Mouse (Mus musculus) heart, embryonic 12.5 days (tissue): Measurements from ENCODE around the gene Rnf20. TPM values are rescaled to one million over a fixed set of nuclear protein-coding genes. Genes with fewer than 3 reads are reported as not detected.

ENCODE experiments used
- ATAC-seq: fragments of 200-750 bp; cut with Nextera tagmentation; 2 replicates; pipeline ENCODE4 v1.8.0; 2017; ENCODE audit warnings: moderate TSS enrichment, moderate library complexity; ENCODE audit not compliant: insufficient number of reproducible peaks, low FRiP score
- H3K27ac ChIP-seq: fragments of 300-500 bp; sonication (generic); 2 replicates; pipeline ENCODE4 v1.5.1; 2016; ENCODE audit warnings: mild to moderate bottlenecking, moderate library complexity; ENCODE audit not compliant: poor library complexity, severe bottlenecking
- H3K27me3 ChIP-seq: fragments of 300-500 bp; sonication (generic); replicated peaks from 2 replicates; pipeline ENCODE4 v1.6.1; 2016; ENCODE audit warnings: mild to moderate bottlenecking, moderate library complexity
- H3K36me3 ChIP-seq: fragments of 300-500 bp; sonication (generic); 2 replicates; pipeline ENCODE4 v1.6.1; 2016; ENCODE audit warnings: mild to moderate bottlenecking, moderate library complexity
- H3K4me1 ChIP-seq: fragments of 300-500 bp; sonication (generic); replicated peaks from 2 replicates; pipeline ENCODE4 v1.6.1; 2016; ENCODE audit warnings: mild to moderate bottlenecking
- H3K4me2 ChIP-seq: fragments of 300-500 bp; sonication (generic); 2 replicates; pipeline ENCODE4 v1.6.1; 2016; ENCODE audit warnings: mild to moderate bottlenecking, moderate library complexity
- H3K4me3 ChIP-seq: fragments of 300-500 bp; sonication (generic); 2 replicates; pipeline ENCODE4 v1.5.1; 2016; ENCODE audit warnings: mild to moderate bottlenecking
- H3K9ac ChIP-seq: fragments of 300-500 bp; sonication (generic); 2 replicates; pipeline ENCODE4 v1.6.1; 2016; ENCODE audit warnings: mild to moderate bottlenecking, moderate library complexity
- H3K9me3 ChIP-seq: fragments of 300-500 bp; sonication (generic); replicated peaks from 2 replicates; pipeline ENCODE4 v1.6.1; 2016; ENCODE audit warnings: mild to moderate bottlenecking, moderate library complexity
- WGBS: fragments of 180-500 bp; shearing (Covaris S2); methylation state at CpG from one replicate; pipeline ENCODE4 v1.1.7; 2016; 5-methylcytosine and 5-hydroxymethylcytosine counted together
- polyA plus RNA-seq: library from polyadenylated mRNA; unstranded; fragments of >200 nt; fragmentation: Nextera tagmentation; extraction: Ambion mirVana; gene quantifications from 2 replicates; pipeline ENCODE4 v1.2.1, GENCODE M21; 2016

Rnf20 gene
- polyA plus RNA-seq, 1 experiment from 2014 or later: 30.2 TPM

GRCm38 (mm10) chr4:49661664-49662063, 29.9 kb downstream of the Rnf20 start:
- Histone ChIP-seq H3K27ac (no peak overlapping the region), H3K27me3 (no peaks in the 10 kb centered on the region), H3K36me3 (peaks cover 38% of the 10 kb centered on the region), H3K9me3 (no peaks in the 10 kb centered on the region), H3K4me2 (no peak overlapping the region), H3K9ac (no peak overlapping the region), H3K4me3 (no peak overlapping the region), H3K4me1 (no peaks in the 10 kb centered on the region)
- ATAC-seq: no peak
- WGBS: 88% methylated on average over 9 of the region's 9 CpGs

GRCm38 (mm10) chr4:49662231-49662630, 30.4 kb downstream of the Rnf20 start:
- ATAC-seq: no peak
- no peaks in the 10 kb centered on the region for H3K9me3 ChIP-seq
- no peak overlapping the region for H3K4me2 ChIP-seq
- no peaks in the 10 kb centered on the region for H3K27me3 ChIP-seq
- H3K9ac ChIP-seq: no peak overlapping the region
- WGBS: 83% methylated on average over 4 of the region's 4 CpGs
- no peaks in the 10 kb centered on the region for H3K4me1 ChIP-seq
- no peak overlapping the region for H3K27ac ChIP-seq
- no peak overlapping the region for H3K4me3 ChIP-seq
- peaks cover 36% of the 10 kb centered on the region for H3K36me3 ChIP-seq

GRCm38 (mm10) chr4:49664850-49665249, 33.0 kb downstream of the Rnf20 start:
- no peak for ATAC-seq
- Histone ChIP-seq H3K4me3 (no peak overlapping the region), H3K9ac (no peak overlapping the region), H3K9me3 (no peaks in the 10 kb centered on the region), H3K36me3 (peaks cover 21% of the 10 kb centered on the region), H3K4me2 (no peak overlapping the region), H3K4me1 (peaks cover 5% of the 10 kb centered on the region; the same call in 1 of the 2 replicates), H3K27ac (no peak overlapping the region), H3K27me3 (no peaks in the 10 kb centered on the region)
- 61% methylated on average over 5 of the region's 5 CpGs for WGBS

GRCm38 (mm10) chr4:49676071-49676470, 44.3 kb downstream of the Rnf20 start:
- H3K27me3 ChIP-seq: no peaks in the 10 kb centered on the region
- no peak overlapping the region for H3K4me2 ChIP-seq
- ATAC-seq: no peak
- no peak overlapping the region for H3K9ac ChIP-seq
- H3K4me1 ChIP-seq: no peaks in the 10 kb centered on the region
- no peaks in the 10 kb centered on the region for H3K36me3 ChIP-seq
- 65% methylated on average over 6 of the region's 6 CpGs for WGBS
- no peaks in the 10 kb centered on the region for H3K9me3 ChIP-seq
- H3K4me3 ChIP-seq: no peak overlapping the region
- no peak overlapping the region for H3K27ac ChIP-seq

DNA sequence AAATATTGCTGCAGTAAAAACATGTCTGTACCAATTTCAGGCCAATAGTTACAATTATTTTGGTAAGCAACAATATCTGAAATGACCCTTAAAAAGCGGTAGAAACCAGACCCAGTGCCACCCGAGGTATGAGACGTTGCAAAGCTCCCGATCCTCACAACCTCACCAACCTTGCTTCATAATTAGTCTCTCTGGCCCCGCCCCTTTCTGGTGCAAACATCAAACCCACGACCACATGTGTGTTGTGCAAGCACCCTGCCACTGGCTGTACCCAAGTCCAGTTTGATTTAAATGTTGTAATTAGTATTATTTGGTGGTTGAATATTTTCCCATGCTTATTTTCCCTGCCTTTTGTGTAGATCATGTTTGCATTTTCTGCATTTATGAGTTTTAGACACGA, 45.0 kb downstream of the Rnf20 start:
- WGBS: 80% methylated on average over 7 of the region's 7 CpGs
- H3K4me2 ChIP-seq: no peak overlapping the region
- no peak overlapping the region for H3K4me3 ChIP-seq
- H3K9ac ChIP-seq: no peak overlapping the region
- H3K36me3 ChIP-seq: no peaks in the 10 kb centered on the region
- H3K27me3 ChIP-seq: no peaks in the 10 kb centered on the region
- no peak for ATAC-seq
- H3K9me3 ChIP-seq: no peaks in the 10 kb centered on the region; the same call in 1 of the 2 replicates
- H3K4me1 ChIP-seq: no peaks in the 10 kb centered on the region
- no peak overlapping the region for H3K27ac ChIP-seq

GRCm38 (mm10) chr4:49680171-49680875, 48.5 kb downstream of the Rnf20 start:
- H3K27ac ChIP-seq: no peak overlapping the region
- no peak overlapping the region for H3K4me3 ChIP-seq
- H3K4me1 ChIP-seq: no peaks in the 10 kb centered on the region
- H3K27me3 ChIP-seq: no peaks in the 10 kb centered on the region
- H3K36me3 ChIP-seq: no peaks in the 10 kb centered on the region
- WGBS: 82% methylated on average over 11 of the region's 11 CpGs
- no peaks in the 10 kb centered on the region; the same call in 1 of the 2 replicates for H3K9me3 ChIP-seq
- ATAC-seq: no peak
- no peak overlapping the region for H3K9ac ChIP-seq
- no peak overlapping the region for H3K4me2 ChIP-seq

DNA sequence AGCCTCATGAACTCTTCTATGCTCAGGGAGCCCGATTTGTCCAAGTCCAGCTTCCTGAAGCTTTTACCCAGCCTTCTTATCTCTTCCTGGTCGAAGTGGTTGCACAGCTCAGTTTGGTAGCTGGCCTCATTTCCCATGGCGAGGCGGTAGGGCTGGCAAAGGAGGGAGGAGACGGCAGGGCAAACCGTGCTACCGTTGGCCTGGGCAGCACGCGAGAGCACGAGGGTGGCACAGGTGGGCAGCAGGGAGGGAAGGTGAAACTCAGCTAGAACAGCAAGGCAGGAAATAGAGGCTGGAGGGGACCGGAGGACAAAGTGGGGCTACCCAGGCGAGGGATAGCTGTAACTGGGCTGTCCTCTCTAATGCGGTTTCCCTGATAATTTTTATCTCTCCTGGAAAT, 50.0 kb downstream of the Rnf20 start, which contains the start of gene Ppp3r2:
Ppp3r2 (minus strand) TSS at position 213 of the 400 bp plus-strand sequence.
- 70% methylated on average over 13 of the region's 13 CpGs for WGBS
- H3K27ac ChIP-seq: no peak within 1 kb of the TSS
- ATAC-seq: no peak

GRCm38 (mm10) chr4:49688594-49689288, 56.9 kb downstream of the Rnf20 start:
- 23% methylated on average over 9 of the region's 9 CpGs for WGBS
- Histone ChIP-seq H3K27me3 (no peaks in the 10 kb centered on the region), H3K9me3 (no peaks in the 10 kb centered on the region), H3K4me2 (no peak overlapping the region), H3K27ac (no peak overlapping the region), H3K36me3 (no peaks in the 10 kb centered on the region), H3K9ac (no peak overlapping the region), H3K4me1 (no peaks in the 10 kb centered on the region), H3K4me3 (no peak overlapping the region)
- no peak for ATAC-seq

More for the DNA sequence above, 50.0 kb downstream of the Rnf20 start, which contains the start of gene Ppp3r2:
- H3K9me3 ChIP-seq: no peaks in the 10 kb centered on the region; the same call in 1 of the 2 replicates
- H3K36me3 ChIP-seq: no peaks in the 10 kb centered on the region
- no peaks in the 10 kb centered on the region for H3K27me3 ChIP-seq
- H3K9ac ChIP-seq: no peak within 1 kb of the TSS
- no peak within 1 kb of the TSS for H3K4me3 ChIP-seq
- no peak within 1 kb of the TSS for H3K4me2 ChIP-seq
- H3K4me1 ChIP-seq: no peaks in the 10 kb centered on the region

DNA sequence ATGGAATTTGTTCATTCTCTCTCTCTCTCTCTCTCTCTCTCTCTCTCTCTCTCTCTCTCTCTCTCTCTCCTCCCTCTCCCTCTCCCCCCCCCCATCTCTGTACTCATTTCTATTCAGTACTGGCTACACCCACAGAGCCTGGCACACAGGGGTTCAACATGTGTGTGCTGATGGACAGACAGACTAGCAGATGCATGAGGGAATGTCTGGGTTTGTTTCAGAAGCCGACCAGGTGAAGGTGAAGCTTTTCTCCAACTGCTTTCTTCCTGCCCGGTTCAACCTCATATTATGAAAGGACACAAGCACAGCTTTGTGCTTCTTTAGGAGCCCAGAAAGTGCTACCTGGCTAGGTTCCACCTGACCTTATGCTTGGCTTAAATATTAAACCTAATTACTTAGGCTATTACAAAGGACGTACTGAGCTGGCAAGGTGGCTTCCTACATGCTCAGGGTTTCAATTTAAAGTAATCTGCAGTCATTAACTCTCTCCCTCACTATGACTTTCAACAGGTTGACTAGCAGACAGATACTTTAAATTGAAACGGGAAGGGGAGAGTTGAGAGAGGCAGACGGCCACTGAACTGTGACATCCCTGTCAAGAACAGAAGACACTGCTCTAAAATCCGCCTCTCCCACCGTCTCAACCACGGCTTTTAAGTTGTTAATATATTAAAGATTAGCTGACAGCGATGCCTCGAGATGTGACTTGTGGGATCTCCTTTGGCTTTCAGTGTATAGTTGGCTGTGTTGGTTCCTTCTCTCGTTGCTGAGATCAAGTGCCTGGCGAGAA, 59.8 kb downstream of the Rnf20 start:
- Histone ChIP-seq H3K9me3 (no peaks in the 10 kb centered on the region), H3K9ac (no peak overlapping the region), H3K4me2 (no peak overlapping the region), H3K27me3 (no peaks in the 10 kb centered on the region), H3K27ac (no peak overlapping the region), H3K36me3 (no peaks in the 10 kb centered on the region), H3K4me3 (no peak overlapping the region), H3K4me1 (no peaks in the 10 kb centered on the region)
- WGBS: 74% methylated on average over 12 of the region's 12 CpGs
- no peak for ATAC-seq
